Mouse (Mus musculus) embryonic fibroblast, embryonic 13.5 days (primary cell): ENCODE measurements around the gene Zfp978. TPM values are rescaled to one million over a fixed set of nuclear protein-coding genes. Genes with fewer than 3 reads are reported as not detected.
"Not testable (repeated sequence)": the region's sequence is repeated elsewhere in the genome, so short reads cannot be mapped to it uniquely, and the experiment has no call there.

Experiments
- H3K27ac ChIP-seq: 2 replicates; pipeline ENCODE4 v1.5.1; 2012; ENCODE audit warnings: low read length, control low read depth, inconsistent platforms; ENCODE audit not compliant: insufficient read depth
- H3K4me1 ChIP-seq: 2 replicates; pipeline ENCODE4 v1.6.1; 2011; ENCODE audit warnings: low read length; ENCODE audit not compliant: control insufficient read depth, insufficient read depth
- H3K4me3 ChIP-seq: 2 replicates; pipeline ENCODE4 v1.5.1; 2011; ENCODE audit warnings: mild to moderate bottlenecking, control low read depth, low read length; ENCODE audit not compliant: insufficient read depth
- CTCF ChIP-seq: IDR thresholded peaks from 2 replicates; pipeline ENCODE4 v1.5.1; 2011; ENCODE audit warnings: mild to moderate bottlenecking, control low read depth, low read length, moderate library complexity, borderline replicate concordance; ENCODE audit not compliant: insufficient read depth
- POLR2A ChIP-seq: IDR thresholded peaks from 2 replicates; pipeline ENCODE4 v1.6.1; 2011; ENCODE audit warnings: low read depth, mild to moderate bottlenecking, control low read depth, low read length, moderate library complexity
- polyA plus RNA-seq: library from polyadenylated mRNA; stranded (reverse); fragments of >200 nt; gene quantifications from 2 replicates; pipeline ENCODE4 v1.2.4, GENCODE M21; 2011; ENCODE audit warnings: low read depth; ENCODE audit not compliant: missing spikeins, insufficient read length

Gene Zfp978
- polyA plus RNA-seq, 1 experiment: not detected

GRCm38 (mm10) chr4:147430651-147431050, 69.5 kb downstream of the Zfp978 start:
- Histone ChIP-seq H3K27ac (no peak overlapping the region), H3K4me3 (no peak overlapping the region), H3K4me1 (no peaks in the 10 kb centered on the region)
- TF ChIP-seq POLR2A: no peak
- TF ChIP-seq CTCF: no peak

- not testable (repeated sequence) for H3K27ac ChIP-seq, H3K4me1 ChIP-seq, H3K4me3 ChIP-seq
Measured at GRCm38 (mm10) chr4:147431696-147432442, 70.8 kb downstream of the Zfp978 start.

GRCm38 (mm10) chr4:147432443-147432790, 71.3 kb downstream of the Zfp978 start:
- H3K4me3 ChIP-seq: no peak overlapping the region
- TF ChIP-seq CTCF: no peak
- no peak for TF ChIP-seq POLR2A
- H3K27ac ChIP-seq: no peak overlapping the region
- no peaks in the 10 kb centered on the region for H3K4me1 ChIP-seq

GRCm38 (mm10) chr4:147433017-147433416, 71.9 kb downstream of the Zfp978 start:
- H3K27ac ChIP-seq: no peak overlapping the region
- TF ChIP-seq CTCF: no peak
- TF ChIP-seq POLR2A: no peak
- no peak overlapping the region for H3K4me3 ChIP-seq
- H3K4me1 ChIP-seq: no peaks in the 10 kb centered on the region

GRCm38 (mm10) chr4:147433874-147434273, 72.8 kb downstream of the Zfp978 start:
- H3K4me3 ChIP-seq: no peak overlapping the region
- H3K27ac ChIP-seq: no peak overlapping the region
- no peak for TF ChIP-seq CTCF
- TF ChIP-seq POLR2A: no peak
- H3K4me1 ChIP-seq: no peaks in the 10 kb centered on the region

Other genes with a start within 250 kb of the Zfp978 start
- gene Zfp991, start 229.3 kb upstream of the Zfp978 start, polyA plus RNA-seq: 20.2 and 21.2 TPM in 2 replicates
- gene Zfp988, start 55.6 kb upstream of the Zfp978 start, polyA plus RNA-seq: not detected in 2 replicates
- 5.7 and 8.0 TPM in 2 replicates for gene Zfp982, start 131.1 kb downstream of the Zfp978 start, polyA plus RNA-seq
- gene Gm16503, start 178.9 kb downstream of the Zfp978 start, polyA plus RNA-seq: 0.20 and 0.21 TPM in 2 replicates
- gene Zfp985, start 192.0 kb downstream of the Zfp978 start, polyA plus RNA-seq: 0.51 TPM in 1 of 2 replicates, not detected in the other